Mouse (Mus musculus) T-helper 2 cell (primary cell): ENCODE measurements around the gene Ep400.

Source experiments
- in situ Hi-C: fragments of 300-600 bp; cut with MboI, MseI; formaldehyde crosslinking; loops from one replicate; pipeline ENCODE4 v1.15.1; 2025; ENCODE audit warnings: high pct_unique_total_duplicates

The Ep400 gene

DNA sequence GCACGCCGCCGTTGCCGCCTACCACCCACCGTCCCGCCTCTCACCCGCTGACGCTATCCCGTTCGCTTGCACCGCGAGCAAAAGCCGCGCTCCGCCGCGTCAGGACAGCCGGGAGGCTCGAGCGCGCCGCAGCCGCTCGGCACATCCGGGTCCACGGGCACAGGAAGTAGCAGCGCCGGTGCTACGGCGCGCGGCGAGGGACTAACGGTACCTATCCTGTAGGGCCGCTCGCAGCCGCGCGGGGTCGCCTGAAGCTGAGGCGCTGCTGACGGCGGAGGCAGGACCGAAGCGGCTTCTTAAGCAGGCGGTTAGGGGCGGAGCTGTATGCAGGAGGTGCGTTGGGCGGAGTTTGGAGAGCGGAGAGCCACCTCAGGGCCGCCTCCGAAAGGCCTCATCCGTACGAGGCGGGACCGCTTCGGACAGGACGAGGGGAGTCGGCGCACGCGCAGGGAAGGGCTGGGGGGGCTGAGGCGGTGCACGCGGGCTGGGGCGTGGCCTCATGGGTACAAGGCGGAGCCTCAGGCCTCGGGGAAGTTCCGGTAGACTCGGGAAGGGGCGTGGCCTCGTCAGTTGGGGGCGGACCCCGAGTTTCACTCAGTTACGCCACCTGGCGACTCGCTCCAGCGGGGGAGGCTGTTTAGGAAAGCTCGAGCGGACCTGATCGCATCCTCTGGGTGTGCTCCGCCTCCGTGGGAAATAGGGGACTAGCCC, at the start of gene Ep400:
Ep400 (minus strand) TSS at position 270 of the 711 bp plus-strand sequence.
- in situ Hi-C loops: no loop called here

DNA sequence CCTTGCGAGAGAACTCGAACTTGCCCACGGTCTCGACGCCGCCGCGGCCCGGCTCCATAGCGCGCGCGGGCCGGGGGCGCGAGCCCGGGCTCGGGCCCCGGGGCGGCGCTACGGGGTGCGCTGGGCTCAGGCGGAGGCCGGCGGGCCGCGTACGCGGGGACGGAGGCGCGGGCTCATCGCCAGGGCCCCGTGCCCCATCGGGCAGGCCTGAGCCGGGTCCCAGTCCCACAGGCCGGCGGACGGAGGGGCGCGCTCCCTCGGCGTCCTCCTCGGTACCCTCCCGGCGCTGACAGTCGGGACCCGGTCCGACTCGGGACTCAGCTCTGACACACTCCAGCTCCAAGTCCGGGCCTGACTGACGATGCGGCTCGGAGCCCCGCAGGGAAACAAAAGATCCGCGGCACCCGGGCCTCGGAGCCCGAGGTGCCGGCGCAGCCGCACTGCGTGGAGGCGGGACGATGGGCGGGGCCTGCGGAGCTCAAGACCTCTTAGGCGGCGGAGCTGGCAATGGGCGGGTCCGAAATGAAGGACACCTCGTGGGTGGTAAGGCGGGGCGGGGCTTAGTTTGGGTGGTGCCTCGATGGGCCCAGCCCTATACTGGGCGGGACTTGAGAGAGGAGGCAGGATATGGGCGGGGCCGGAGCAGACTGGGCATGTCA, 39.3 kb upstream of the Ep400 start, which contains the start of gene Ulk1:
Ulk1 (minus strand) TSS at position 431 of the 659 bp plus-strand sequence.
- in situ Hi-C loops: no loop called here

GRCm38 (mm10) chr5:110808821-110809666, 38.5 kb upstream of the Ep400 start:
- in situ Hi-C loops: no loop called here

- in situ Hi-C loops: no loop called here
These were observed 37.6 kb upstream of the Ep400 start for GRCm38 (mm10) chr5:110808061-110808631.

GRCm38 (mm10) chr5:110807453-110807852, 36.9 kb upstream of the Ep400 start:
- in situ Hi-C loops: no loop called here

GRCm38 (mm10) chr5:110806676-110807075, 36.2 kb upstream of the Ep400 start:
- in situ Hi-C loops: no loop called here

DNA sequence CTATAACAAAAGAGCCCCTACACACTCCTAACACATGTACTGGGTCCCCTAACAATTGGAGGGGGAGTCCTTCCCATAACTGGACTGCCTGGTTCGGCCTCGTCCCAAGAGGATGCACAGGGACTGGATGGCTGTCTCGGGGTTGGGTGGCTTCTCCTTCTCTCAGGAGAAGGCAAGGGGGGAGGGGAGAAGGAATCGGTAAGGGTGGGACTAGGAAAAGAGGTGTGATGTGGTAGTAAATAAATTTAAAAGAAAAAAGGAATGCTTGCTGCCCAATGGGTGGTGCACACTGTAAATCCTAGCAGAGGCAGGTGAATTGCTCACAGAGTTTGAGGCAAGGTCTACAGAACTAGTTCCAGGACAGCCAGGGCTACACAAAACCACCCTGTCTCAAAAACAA, 35.6 kb upstream of the Ep400 start:
- in situ Hi-C loops: no loop called here

DNA sequence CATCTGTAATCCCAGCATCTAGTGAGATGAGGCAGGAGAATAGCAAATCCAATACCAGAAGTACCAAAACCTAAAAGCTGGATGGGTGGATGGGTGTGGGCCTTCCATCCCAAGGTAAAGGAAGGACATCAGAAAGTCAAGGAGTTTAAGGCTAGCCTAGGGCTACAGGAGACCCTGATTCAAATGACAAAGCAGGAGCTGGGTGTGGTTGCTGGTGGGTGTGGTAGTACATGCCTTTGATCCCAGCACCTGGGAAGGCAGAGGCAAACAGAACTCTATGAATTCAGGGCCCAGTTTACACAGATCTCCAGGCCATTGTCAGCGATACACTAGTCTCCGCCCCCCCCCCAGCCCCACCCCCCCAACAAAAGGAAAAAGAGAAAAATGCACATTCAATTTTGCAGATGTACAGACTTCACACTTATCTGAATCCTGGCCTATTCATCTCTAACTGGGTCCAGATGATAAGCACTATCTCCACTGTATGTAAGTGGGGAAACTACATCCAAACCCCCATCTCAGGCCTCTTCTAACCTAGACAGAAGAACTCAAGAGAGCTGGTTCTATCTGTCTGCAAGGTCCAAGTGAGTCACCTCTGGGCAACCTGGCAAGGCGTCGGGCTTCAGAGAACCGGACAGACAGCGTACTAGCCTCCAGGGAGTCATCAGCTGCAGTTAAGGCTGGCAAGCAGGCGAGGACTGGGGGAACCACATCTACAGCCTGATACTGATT, 33.7 kb upstream of the Ep400 start:
- in situ Hi-C loops: no loop called here

DNA sequence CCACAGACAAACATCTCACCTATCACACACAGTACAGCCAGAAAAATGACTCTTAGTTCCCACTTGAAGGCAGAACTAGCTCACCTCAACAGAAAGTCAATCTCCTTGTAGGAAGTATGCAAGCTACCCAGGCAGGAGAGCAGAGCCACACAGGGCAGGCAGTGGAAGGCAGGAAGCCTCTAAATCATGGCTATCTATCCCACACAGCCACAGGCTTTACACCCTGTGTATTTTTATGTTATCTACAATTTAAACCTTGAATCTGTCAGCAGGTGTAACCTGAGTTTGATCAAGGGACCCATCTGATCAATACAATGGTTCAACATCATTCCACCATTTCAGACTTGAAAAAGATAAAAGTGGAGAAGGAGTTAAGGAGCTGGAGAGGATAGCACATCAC, 32.3 kb upstream of the Ep400 start:
- in situ Hi-C loops: no loop called here

DNA sequence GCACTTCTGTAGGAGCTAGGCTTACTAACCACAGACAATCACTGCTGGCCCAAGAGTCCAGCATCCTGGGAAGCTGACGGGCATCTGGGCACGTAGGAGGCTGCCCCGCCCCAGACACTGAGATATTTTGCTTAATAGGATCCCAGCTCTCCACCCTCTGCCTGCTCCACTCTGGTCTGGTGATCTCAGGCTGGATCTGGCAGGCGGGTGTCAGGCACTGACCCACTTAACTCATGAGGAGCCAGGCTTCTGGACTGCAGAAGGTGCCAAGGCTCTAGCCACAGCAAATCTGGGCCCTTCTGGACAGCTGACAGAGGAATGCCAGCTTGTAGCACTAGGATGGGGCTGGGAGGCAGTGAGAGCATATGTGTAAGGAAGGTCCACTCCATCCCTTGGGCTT, 31.7 kb upstream of the Ep400 start:
- in situ Hi-C loops: no loop called here

- in situ Hi-C loops: no loop called here
These were observed 30.6 kb upstream of the Ep400 start for GRCm38 (mm10) chr5:110801036-110801624.

DNA sequence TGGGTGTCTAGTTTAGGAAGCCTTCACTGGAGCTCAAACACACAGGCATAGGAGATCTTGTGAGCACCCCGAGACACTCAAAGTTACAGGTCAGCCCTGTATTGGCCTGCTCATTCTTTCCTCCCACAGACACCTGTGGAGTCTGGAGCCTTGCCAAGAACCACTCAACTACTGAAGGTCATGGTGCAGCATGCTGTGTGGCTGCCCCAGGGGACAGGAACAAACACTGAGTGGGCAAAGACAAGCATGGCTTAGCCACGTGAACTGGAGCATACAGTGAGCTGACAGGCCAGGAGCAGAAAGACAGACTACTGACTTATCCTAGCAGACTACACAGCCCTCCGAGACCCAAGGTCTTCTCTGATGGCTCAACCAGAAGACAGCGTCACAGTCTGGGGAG, 27.2 kb upstream of the Ep400 start:
- in situ Hi-C loops: loop anchor here (10.0 kb wide), 1 partner anchor 1243 kb away; the partner anchor contains the start of gene Crlf2

DNA sequence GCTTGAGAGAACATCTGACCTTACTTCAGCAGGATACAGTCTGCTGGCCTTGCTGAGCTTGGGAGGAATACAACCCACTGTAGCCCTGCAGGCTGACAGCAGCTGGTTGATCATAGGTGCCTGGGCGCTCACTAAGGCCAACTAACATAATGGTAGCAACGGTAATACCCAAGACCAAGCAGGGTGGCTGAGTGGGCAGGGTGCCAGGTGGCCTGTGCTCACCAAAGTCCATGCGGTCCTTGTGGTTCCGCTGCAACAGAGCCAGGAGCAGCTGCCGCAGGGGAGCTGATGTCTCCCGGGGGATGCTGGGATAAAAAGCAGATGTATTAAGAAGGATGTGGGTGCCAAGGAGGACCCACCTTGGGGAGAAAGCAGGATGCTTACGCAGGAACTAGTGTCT, 23.8 kb upstream of the Ep400 start:
- in situ Hi-C loops: loop anchor here (10.0 kb wide), 1 partner anchor 1240 kb away; the partner anchor contains the start of gene Crlf2

DNA sequence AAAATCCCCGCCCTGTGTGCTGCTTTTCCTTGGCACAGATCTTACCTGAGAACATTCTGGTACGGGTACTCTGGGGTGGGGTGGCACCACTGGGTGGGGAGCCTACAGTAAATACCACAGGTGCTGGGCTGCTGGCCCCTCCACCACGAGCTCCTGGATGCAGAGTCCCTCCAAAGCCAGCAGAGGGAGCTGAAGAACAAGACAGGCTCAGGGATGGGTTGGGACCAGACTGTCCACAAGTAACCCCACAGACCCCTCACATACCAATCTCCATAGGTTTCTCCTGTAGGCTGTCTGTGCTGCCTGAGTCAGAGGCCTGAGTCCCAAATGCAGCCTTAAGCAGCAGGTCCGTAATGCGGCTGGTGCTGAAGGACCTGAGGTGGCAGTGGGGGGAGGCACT, 18.2 kb upstream of the Ep400 start:
- in situ Hi-C loops: no loop called here

GRCm38 (mm10) chr5:110786081-110786835, 15.7 kb upstream of the Ep400 start:
- in situ Hi-C loops: no loop called here

GRCm38 (mm10) chr5:110783150-110783549, 12.6 kb upstream of the Ep400 start:
- in situ Hi-C loops: no loop called here

GRCm38 (mm10) chr5:110781529-110782238, 11.2 kb upstream of the Ep400 start:
- in situ Hi-C loops: no loop called here

DNA sequence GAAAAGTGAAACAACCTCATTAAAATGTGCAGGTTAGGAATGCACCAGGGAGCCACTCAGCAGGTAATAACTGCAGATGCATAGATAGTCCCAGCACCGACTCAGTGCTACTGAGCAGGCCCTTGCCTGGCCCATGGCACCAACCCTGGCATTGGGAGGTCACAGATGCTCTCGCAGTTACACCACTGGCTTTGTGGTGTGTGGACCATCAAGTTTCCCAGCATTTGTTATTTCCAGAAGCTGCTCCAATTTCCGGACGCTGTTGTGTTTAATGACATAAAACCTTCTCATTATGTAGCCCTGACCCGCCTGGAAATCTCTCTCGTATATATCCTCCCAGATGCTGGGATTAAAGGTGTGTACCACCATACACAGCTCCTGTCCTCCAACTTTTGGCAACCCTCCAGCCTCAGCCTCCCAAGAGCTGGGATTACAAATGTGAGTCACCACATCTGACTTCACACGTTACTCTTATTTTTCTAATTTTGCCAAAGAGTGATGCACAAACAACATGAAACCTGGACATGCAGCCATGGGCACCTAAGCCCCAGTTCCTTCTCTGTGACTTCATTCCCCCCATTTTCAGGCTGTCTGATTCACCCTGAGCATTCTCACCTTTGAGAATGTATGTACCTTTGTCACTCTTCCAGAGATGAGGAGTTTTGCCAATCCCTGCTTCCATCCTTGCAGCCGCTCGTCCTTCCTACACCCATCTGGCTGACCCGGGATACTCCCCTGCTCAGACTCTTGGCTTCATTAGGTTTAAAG, 10.4 kb upstream of the Ep400 start:
- in situ Hi-C loops: no loop called here
